Mouse (Mus musculus) small intestine, adult 2 months (tissue): ENCODE data around the gene Padi6. TPM values are rescaled to one million over a fixed set of nuclear protein-coding genes. Genes with fewer than 3 reads are reported as not detected.

Experiments
- H3K27ac ChIP-seq: fragments of 200-500 bp; 2 replicates; pipeline ENCODE4 v1.5.1; 2012; ENCODE audit warnings: low read depth, low read length, control low read depth, inconsistent platforms; ENCODE audit not compliant: insufficient read depth
- H3K27me3 ChIP-seq: fragments of 200-500 bp; 2 replicates; pipeline ENCODE4 v1.6.1; 2012; ENCODE audit warnings: mild to moderate bottlenecking, moderate library complexity, low read length, inconsistent platforms; ENCODE audit not compliant: control insufficient read depth, insufficient read depth
- H3K36me3 ChIP-seq: fragments of 200-500 bp; 2 replicates; pipeline ENCODE4 v1.6.1; 2012; ENCODE audit warnings: mild to moderate bottlenecking, low read length, control low read depth, inconsistent platforms; ENCODE audit not compliant: control insufficient read depth, insufficient read depth
- H3K4me1 ChIP-seq: fragments of 200-500 bp; 2 replicates; pipeline ENCODE4 v1.6.1; 2012; ENCODE audit warnings: low read length, inconsistent platforms, mixed read lengths; ENCODE audit not compliant: control insufficient read depth, insufficient read depth, insufficient read length
- H3K4me3 ChIP-seq: fragments of 200-500 bp; 2 replicates; pipeline ENCODE4 v1.5.1; 2012; ENCODE audit warnings: low read depth, mild to moderate bottlenecking, control low read depth, inconsistent platforms, low read length, moderate library complexity
- CTCF ChIP-seq: fragments of 200-500 bp; IDR thresholded peaks from 2 replicates; pipeline ENCODE4 v1.5.1; 2012; ENCODE audit warnings: low read depth, mild to moderate bottlenecking, control low read depth, inconsistent platforms, low read length, moderate library complexity, mixed read lengths; ENCODE audit not compliant: insufficient replicate concordance, insufficient read length; ENCODE audit errors: extremely low read depth
- POLR2A ChIP-seq: fragments of 200-500 bp; IDR thresholded peaks from 2 replicates; pipeline ENCODE4 v1.6.1; 2012; ENCODE audit warnings: low read depth, mild to moderate bottlenecking, control low read depth, inconsistent platforms, low read length, moderate library complexity
- WGBS: fragments of 180-500 bp; shearing (Covaris S2); methylation state at CpG from one replicate; pipeline ENCODE4 v1.1.7; 2018; 5-methylcytosine and 5-hydroxymethylcytosine counted together
- polyA plus RNA-seq: library from polyadenylated mRNA; depleted of rRNA; stranded (reverse); fragments of >200 nt; gene quantifications from 2 replicates; pipeline ENCODE4 v1.2.3, GENCODE M21; 2012

Gene Padi6
- polyA plus RNA-seq, 1 experiment, result not detected

DNA sequence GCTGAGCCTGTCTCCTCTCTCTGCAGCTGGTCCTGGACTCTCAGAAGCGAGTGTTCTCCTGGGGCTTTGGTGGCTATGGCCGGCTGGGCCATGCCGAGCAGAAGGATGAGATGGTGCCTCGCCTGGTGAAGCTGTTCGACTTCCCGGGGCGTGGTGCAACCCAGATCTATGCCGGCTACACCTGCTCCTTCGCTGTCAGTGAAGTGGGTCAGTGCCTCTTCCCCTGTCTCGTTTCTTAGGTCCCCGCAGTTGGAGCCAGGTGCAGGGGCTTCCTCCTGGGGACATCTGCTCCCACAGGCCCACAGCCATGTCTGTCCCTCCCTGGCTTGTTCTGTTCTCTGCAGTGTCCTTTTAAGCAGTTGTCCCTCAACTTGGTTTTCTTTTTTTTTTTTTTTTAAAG lies 25.4 kb downstream of the Padi6 start:
- TF ChIP-seq CTCF, result no peak
- no peak for TF ChIP-seq POLR2A
- no peaks in the 10 kb centered on the region for H3K4me1 ChIP-seq
- H3K27me3 ChIP-seq, result no peaks in the 10 kb centered on the region
- H3K4me3 ChIP-seq, result no peak overlapping the region
- 82% methylated on average over 11 of the region's 11 CpGs for WGBS
- peaks cover 70% of the 10 kb centered on the region for H3K36me3 ChIP-seq
- H3K27ac ChIP-seq, result no peak overlapping the region

DNA sequence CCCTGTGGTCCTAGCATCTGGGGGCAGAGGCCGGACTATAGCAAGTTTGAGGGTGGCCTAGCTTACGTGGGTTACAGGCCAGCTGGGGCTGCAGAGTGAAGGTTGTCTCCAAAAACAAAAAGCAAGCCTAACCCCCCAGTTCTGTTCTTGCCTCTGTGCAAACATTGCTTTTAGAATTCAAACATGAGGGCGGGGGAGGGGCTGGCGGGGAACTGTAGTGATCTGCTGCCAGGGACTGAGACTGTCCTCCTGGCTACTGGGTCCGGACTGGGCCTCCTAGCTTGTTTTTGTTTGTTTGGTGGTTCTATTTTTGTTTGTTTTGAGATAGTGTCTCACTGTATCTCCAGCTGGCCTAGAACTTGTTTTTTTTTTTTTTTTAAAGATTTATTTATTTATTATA lies 27.9 kb downstream of the Padi6 start:
- 82% methylated on average over 5 of the region's 5 CpGs for WGBS

DNA sequence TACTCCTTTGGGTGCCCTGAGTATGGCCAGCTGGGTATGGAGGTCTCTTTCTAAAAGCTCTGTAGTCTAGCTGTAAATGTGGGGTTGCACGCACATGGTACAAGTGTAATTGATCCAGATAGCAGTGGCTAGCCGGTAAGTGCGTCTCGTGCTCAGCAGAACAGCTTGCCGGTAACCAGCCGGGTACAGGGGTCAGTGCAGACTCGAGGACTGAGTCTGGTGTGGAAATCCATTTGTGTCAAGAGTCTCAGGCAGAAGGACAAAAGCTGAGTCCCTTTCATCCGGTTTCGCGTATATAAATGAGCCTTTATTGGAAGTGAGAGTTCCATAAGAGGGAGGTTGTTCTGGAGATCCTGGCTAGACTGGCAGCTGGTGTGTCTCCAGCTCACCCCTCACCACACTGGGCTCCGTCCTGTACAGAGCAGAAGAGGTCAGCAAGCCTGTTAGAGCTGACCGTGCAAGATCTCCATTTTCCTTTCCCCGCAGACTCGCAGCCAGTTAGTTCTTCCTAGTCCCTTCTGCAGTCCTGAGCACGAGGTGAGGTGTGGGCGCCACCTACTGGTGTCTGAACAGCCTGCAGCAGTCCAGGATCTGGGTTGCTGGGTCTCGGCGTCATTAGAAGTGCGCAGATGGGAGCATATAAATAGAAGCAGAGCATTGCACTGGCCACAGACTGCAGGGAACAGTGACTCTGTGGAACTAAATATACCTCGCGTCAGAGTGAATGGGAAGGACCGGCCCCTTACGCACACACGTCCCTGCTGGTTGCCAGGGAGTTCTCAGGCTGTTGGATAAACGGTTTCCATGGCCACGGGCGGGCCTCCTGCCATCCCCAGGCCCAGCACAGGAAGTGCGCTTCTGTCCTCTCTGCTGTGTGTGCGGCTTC lies 28.7 kb downstream of the Padi6 start:
- Histone ChIP-seq H3K27me3 (no peaks in the 10 kb centered on the region), H3K4me1 (peaks cover under 1% of the 10 kb centered on the region), H3K4me3 (no peak overlapping the region), H3K36me3 (peaks cover 65% of the 10 kb centered on the region), H3K27ac (no peak overlapping the region)
- WGBS, result 61% methylated on average over 29 of the region's 29 CpGs
- TF ChIP-seq POLR2A, result no peak
- peak; percentile 88 for TF ChIP-seq CTCF

More for the DNA sequence above, 27.9 kb downstream of the Padi6 start:
- TF ChIP-seq POLR2A (no peak), CTCF (no peak)
- Histone ChIP-seq H3K36me3 (peaks cover 66% of the 10 kb centered on the region), H3K4me1 (no peaks in the 10 kb centered on the region), H3K4me3 (no peak overlapping the region), H3K27ac (no peak overlapping the region), H3K27me3 (no peaks in the 10 kb centered on the region)

GRCm38 (mm10) chr4:140711360-140711759 lies 31.1 kb downstream of the Padi6 start:
- 75% methylated on average over 5 of the region's 5 CpGs for WGBS
- peaks cover 46% of the 10 kb centered on the region for H3K36me3 ChIP-seq
- TF ChIP-seq CTCF, result no peak
- no peak for TF ChIP-seq POLR2A

GRCm38 (mm10) chr4:140710781-140711180 lies 31.7 kb downstream of the Padi6 start:
- no peaks in the 10 kb centered on the region for H3K27me3 ChIP-seq
- H3K4me3 ChIP-seq, result no peak overlapping the region
- no peak for TF ChIP-seq POLR2A
- TF ChIP-seq CTCF, result no peak
- H3K4me1 ChIP-seq, result peaks cover 9% of the 10 kb centered on the region
- H3K36me3 ChIP-seq, result peaks cover 43% of the 10 kb centered on the region
- 85% methylated on average over 10 of the region's 10 CpGs for WGBS
- no peak overlapping the region for H3K27ac ChIP-seq

More at GRCm38 (mm10) chr4:140711360-140711759, 31.1 kb downstream of the Padi6 start:
- Histone ChIP-seq H3K4me1 (peaks cover 9% of the 10 kb centered on the region), H3K4me3 (no peak overlapping the region), H3K27me3 (no peaks in the 10 kb centered on the region), H3K27ac (no peak overlapping the region)

DNA sequence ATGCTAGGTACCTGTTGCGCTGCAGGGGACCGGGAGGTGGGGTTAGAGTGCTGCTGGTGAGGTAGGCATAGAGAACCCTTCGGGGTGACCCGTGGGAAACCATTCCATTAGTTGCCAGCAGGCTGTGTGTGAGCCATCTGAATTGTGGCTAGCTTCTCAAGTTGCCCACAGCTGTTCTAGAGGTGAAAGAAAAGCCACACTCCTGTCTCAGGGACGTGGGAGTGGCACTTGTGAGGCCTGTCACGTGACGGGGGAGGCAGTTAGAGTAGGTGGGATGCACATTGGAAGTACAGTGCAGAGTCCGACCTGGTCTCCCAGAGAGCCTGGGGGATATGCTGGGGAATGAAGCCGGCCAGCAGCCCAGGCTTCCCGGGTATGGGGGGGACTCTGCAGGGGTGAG lies 32.8 kb downstream of the Padi6 start:
- Histone ChIP-seq H3K4me3 (no peak overlapping the region), H3K27me3 (no peaks in the 10 kb centered on the region), H3K36me3 (peaks cover 35% of the 10 kb centered on the region), H3K27ac (no peak overlapping the region), H3K4me1 (peaks cover 9% of the 10 kb centered on the region)
- TF ChIP-seq CTCF (no peak), POLR2A (no peak)
- WGBS, result 89% methylated on average over 10 of the region's 10 CpGs

DNA sequence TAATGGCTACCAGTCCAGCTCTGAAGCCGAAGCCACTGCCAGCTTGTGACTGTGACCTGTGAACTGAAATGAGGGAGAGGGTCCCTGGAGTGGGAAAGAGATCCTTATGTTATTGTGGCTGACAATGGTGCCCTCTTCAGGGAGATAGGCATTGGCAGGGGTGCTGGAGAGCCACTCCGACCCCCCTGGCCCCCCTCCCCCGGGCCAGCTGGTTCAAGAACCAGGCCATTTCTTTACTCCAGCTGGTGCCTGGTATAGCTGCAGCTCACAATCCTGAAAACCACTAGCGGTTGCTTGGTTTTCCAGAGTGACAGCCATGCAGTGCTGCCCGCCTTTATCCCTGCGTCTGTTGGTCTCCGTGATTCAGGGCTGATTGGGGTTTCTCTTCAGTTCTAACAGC lies 33.3 kb downstream of the Padi6 start:
- Histone ChIP-seq H3K36me3 (peaks cover 31% of the 10 kb centered on the region), H3K4me3 (no peak overlapping the region), H3K4me1 (peaks cover 9% of the 10 kb centered on the region), H3K27me3 (no peaks in the 10 kb centered on the region), H3K27ac (no peak overlapping the region)
- TF ChIP-seq POLR2A (no peak), CTCF (no peak)
- WGBS, result 88% methylated on average over 7 of the region's 7 CpGs
